Mouse (Mus musculus): Measurements from ENCODE around the gene Mettl2. TPM values are rescaled to one million over a fixed set of nuclear protein-coding genes. Genes with fewer than 3 reads are reported as not detected.
A peak's percentile ranks its signal among the peaks of the same experiment; 100 is the strongest.

Mettl2 gene
- total RNA-seq, 2 experiments from 2014 or later, result 6.7 to 6.8 TPM

DNA sequence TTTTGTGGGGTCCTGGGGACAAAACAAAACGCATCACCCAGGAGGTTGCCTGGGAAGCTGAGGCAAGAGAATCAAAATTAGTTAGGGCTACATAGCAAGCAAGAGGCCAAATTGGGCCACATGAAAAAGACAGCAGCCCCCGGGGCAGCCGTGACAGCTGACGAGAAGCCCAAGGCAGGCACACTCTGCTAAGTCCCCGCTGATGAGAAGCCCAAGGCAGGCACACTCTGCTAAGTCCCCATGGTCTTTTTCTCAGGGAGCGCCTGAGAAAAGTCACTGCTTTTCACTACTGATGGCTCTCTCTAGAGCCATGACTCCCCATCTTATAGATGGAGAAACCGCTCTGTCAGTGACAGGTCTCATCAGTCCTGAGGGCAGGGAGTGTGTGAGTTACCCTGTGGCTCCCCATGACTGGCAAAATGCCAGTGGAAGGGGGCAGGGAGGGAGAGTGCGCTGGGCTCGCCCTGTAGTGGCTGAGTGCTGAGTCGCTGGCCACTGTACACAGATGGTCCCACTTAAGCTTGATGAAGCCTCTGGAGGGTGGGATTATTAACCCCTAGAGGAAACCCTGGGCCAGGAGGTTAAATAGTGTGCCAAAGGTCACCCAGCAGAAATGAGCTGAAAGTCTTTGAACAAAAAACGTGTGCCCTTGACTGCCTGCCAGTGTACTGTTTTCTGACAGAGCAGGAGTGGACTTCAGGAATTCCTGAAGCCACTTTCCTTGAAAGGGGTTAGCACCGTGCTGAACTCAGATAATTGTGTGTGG, 27.0 kb downstream of the Mettl2 start:
- DNase-seq, result no peak

DNA sequence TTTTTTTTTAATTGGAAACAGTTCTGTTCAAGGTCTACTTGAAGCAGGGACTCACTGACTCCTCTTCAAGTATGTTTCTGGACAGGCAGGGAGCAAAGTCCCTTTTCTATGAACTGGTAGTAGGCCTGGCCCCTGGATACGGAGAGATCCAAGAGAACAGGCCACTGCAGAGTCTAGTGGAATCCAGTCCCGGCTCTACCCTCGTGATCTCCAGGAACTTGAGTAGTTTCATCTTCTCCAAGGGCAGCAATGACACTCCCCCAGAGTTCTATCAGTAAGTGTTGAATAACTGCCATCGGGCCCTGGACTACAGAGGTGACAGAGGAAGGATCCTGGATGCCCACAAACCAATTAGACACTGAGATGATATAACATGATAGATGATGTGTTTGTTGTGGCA, 29.7 kb downstream of the Mettl2 start:
- DNase-seq, result no peak

DNA sequence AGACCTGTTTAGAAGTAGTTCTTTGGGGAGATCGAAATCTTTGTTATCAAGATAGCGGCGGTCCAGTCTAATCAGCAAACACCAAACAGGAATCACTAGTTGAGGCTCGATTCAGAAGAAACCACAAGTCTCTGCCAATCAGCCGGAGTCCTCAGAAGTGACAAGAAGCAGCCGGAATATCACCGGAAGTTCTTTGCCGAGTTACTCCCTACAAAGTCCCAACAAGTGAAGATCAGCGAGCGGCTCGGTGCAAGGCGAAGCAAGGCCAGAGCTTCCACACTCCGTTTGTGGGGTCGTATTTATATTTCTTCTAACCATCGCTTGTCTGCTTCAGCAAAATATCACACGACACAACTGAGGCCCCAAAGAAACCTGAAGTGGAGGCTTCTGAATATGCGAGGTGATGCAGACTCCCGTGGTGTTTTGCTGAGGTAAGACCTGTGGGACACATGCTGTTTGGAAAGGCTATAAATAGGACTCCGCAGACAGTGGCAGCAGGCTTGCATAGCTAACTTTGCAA, 30.6 kb downstream of the Mettl2 start:
- no peak for DNase-seq

GRCm38 (mm10) chr11:105158047-105158446, 31.8 kb downstream of the Mettl2 start:
- no peak for DNase-seq

GRCm38 (mm10) chr11:105159673-105160360, 33.6 kb downstream of the Mettl2 start:
- DNase-seq, result no peak

GRCm38 (mm10) chr11:105161411-105161810, 35.2 kb downstream of the Mettl2 start:
- DNase-seq, result no peak

GRCm38 (mm10) chr11:105164516-105165510, 38.6 kb downstream of the Mettl2 start:
- DNase-seq, result no peak

DNA sequence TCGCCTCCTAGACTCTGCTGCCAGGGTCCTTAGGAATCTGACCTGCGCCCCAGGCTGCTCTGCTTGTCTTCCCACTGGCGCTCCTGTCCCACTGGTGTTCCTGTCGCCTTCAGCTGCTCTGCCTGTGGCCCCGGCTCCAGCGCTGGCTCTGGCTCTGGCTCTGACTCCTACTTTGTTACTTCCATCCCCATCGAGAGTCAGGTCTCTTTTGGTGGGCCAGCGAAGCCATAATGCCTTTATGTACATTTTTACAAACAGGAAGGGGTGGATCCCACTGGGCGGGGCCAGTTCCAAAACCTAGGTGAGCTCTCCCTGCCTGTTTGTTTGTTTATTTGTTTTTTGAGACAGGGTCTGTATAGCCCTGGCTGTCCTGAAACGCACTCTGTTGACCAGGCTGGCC, 40.6 kb downstream of the Mettl2 start:
- DNase-seq, result no peak

DNA sequence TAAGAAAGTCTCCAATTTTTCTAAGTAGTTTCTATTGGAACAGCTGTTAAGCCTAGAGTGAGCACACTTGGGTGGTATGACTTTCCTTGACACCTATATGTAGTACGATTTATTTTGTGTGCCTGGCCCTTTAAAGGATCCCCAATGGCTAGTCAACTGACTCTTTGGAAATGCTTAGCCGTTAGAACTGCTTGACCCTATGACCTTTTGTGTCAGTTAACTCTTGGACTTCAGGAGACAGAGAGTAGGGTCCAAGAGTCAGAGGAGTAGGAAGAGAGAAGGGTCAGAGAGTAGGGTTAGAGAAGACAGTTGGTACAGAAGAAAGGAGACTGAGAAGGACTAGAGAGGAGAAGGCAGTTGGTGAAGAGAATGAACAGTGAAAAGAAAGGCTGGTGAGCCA, 52.3 kb downstream of the Mettl2 start, which contains the start of gene Tlk2:
Tlk2 (plus strand) TSS at position 292 of the 400 bp plus-strand sequence.
- no peak for DNase-seq

GRCm38 (mm10) chr11:105179523-105179922, 53.3 kb downstream of the Mettl2 start:
- peak; percentile 16 for DNase-seq

DNA sequence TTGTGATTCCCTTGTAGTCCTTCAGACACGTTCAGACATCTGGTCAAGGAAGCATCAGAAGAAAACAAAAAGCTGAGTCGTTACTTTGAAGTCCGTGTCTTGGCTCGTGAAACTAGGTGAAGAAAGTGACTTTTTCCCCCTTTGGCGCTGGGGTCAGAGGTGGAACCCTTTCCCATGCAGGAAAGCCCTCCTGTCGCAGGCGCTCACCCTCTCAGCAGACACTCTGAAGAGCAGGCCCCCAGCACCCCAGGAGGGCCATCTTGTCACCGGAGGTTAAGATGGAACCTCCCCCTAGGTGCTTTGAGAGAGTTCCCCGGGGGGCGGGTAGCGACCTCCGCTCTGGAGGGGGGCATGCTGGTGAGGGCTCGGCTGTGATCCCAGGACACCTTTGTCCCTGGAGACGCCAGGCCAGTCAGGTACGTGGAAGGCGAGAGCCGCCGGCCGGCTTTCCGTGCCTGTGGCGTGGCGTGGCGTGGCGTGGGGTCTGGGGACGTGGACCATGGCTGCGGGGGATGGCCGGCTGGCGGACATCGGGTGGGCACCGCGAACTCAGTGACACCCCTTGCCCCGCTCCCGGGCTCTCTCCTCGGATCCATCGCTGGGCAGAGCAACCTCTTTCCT, 54.4 kb downstream of the Mettl2 start:
- DNase-seq, result peak; percentile 55

- peak; percentile 95 for DNase-seq
Observed at GRCm38 (mm10) chr11:105181126-105181637, 55.0 kb downstream of the Mettl2 start.

DNA sequence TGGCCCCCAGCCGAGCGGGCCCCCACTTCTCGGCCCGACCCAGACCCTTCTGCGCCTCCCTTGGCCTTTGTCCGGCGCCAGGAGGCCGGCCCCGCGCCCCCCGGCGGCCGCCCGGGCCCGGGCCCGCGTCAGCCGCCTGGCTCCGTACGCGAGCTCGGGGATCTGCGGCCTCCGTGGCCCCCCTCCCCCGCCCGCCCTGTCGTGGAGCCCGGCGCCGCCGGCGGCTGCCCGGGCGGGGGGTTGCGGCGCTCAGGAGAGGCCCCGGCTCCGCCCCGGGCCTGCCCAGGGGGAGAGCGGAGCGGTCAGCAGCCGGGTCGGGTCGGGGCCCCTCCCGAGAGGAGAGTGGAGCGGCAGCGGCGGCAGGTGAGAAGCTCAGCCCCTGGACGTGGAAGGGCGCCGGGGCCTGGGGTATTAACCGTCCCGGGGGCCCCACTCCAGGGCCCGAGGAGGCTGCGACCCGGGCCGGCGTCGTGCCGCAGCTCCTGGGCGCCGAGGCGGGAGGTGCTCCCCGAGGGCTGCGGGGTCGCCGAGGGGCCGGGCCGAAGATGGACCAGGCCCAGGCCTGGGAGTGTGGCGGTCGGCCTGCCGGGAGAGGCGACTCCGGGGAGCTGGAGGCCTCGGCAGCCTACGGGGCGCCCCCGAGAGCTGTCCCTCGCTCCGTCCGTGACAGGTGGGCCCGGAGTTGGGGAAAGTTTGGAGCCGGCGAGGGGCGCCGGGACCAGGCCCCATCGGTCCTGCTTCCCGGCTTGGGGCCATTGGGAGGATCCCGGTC, 55.6 kb downstream of the Mettl2 start:
- DNase-seq, result peak; percentile 50

DNA sequence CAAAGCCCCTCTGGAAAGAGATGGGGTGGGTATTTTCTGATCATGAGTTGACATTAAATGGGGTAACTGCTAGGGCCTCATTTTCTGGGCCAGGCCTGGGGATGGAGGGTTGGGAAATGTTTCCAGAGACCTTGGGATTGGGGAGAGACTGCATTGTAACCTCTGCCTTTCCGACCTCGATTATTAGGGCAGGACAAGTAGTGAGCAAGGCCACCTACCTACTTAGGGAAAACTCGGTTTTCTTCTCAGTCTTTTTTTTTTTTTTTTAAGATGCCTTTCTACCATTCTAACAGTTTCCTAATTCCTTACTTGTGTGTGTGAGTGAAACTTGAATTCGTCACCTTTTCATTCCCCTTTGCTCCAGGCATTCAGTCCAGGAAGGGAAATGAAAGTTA, 56.2 kb downstream of the Mettl2 start:
- DNase-seq, result no peak

GRCm38 (mm10) chr11:105184678-105185077, 58.5 kb downstream of the Mettl2 start:
- DNase-seq, result no peak

Other genes with a start within 250 kb of the Mettl2 start
- gene Efcab3, start 62.8 kb upstream of the Mettl2 start, total RNA-seq (2021), result not detected
- not detected for gene Gm10842, start 20.5 kb downstream of the Mettl2 start, total RNA-seq (2021)
- gene Tlk2, start 52.4 kb downstream of the Mettl2 start, total RNA-seq (2021), result 10 to 100 TPM; 33.8 to 35.8 TPM
- gene Mrc2, start 166.2 kb downstream of the Mettl2 start, total RNA-seq (2021), result 10 to 100 TPM; 16.5 to 18.6 TPM

Data from gastrocnemius, postnatal 25 days (tissue).